Mouse (Mus musculus): ENCODE measurements around the gene Gm10638. TPM values are rescaled to one million over a fixed set of nuclear protein-coding genes. Genes with fewer than 3 reads are reported as not detected.

Gm10638 gene
- polyA plus RNA-seq, 1 experiment from 2014 or later = 4.3 TPM

DNA sequence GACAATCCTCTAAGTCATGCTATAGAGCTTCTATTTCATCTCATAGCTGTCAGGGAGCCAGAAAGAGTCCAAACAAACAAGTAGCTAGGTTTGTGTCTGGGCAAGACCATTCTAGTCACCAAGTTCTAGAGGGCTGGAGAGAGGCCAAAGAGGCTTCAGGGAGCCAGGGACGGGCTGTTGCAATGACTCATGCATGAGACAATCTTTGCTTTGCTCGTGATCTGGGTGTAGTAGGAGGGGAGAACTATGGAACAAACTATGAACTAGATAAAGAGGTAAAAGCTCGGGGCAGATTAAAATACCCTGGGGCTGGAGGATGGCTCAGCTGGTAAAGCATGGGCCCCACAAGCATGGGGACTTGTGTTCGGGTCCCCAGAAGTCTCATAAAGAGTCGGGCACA is 23.0 kb downstream of the Gm10638 start:
- Histone ChIP-seq H3K36me3 (replicated peaks) (no peaks in the 10 kb centered on the region), H3K9me3 (no peaks in the 10 kb centered on the region), H3K4me3 (no peak overlapping the region), H3K27ac (no peak overlapping the region), H3K4me1 (no peaks in the 10 kb centered on the region), H3K27me3 (ENCODE audit: poor library complexity, severe bottlenecking) (no peaks in the 10 kb centered on the region)
- DNase-seq (ENCODE audit: extremely low spot score, low spot score) = no peak
- WGBS = 86% methylated on average over 5 of the region's 5 CpGs

DNA sequence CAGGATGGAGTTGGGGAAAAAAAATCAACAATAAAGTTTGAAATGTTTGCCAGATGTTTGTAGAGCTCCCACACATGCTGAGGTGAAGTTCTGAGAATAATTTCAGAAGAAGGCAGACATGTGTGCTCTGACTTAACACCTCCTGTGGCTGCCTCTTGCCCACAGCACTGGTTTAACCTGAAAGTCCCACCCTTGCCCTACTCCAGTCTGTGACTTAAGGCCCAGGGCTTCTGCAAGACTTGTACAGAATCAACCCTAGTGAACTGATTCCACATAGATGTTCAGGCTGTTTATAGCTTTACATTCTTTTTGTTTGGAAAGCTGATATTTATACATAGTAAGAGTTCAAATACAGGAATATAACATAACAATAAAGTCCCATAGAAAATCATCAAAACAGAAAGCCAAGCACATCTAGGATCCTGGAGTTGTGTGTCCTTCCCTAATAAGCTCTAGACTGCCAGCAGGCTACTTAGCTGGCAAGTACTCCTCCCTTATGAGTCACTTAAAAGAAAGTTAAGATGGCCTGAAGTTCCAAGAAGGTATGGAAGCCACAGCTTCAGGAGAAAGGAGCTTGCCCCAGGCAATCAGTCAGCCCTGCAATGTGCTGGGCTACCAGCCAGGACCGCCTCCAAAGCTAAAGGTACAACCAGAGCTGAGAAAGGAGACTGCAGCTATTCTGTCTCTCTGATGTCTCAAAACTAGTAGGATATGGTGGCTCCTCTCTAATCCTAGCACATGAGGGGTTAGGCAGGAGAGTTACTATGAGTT is 24.6 kb downstream of the Gm10638 start:
- Histone ChIP-seq H3K27me3 (ENCODE audit: poor library complexity, severe bottlenecking) (no peaks in the 10 kb centered on the region), H3K4me3 (no peak overlapping the region), H3K4me1 (no peaks in the 10 kb centered on the region), H3K36me3 (replicated peaks) (no peaks in the 10 kb centered on the region), H3K27ac (no peak overlapping the region), H3K9me3 (no peaks in the 10 kb centered on the region)
- no peak for DNase-seq (ENCODE audit: extremely low spot score, low spot score)
- 70% methylated on average over 1 of the region's 1 CpGs for WGBS

DNA sequence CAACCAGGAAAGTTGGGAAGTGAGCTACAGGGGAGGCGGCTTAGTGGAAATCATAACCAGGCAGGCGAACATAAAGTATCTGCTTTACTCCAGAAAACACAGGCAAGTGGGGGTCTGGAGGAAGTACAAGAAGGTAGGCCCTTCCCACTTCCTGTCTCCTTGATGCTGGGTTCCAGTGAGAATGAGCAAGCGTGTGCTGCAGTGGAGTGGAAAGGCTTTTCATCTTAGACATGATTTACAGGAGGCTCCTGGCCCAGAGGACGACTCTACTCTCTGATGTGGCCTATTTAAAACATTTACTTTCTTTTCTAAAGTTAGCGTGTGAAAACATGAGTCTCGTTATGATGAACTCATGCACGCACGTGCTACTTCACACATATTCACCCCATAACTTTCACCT is 33.7 kb downstream of the Gm10638 start:
- no peak for DNase-seq (ENCODE audit: extremely low spot score, low spot score)
- H3K9me3 ChIP-seq = no peaks in the 10 kb centered on the region
- no peaks in the 10 kb centered on the region for H3K36me3 ChIP-seq (replicated peaks)
- WGBS = 90% methylated on average over 8 of the region's 8 CpGs
- no peak overlapping the region for H3K27ac ChIP-seq
- H3K27me3 ChIP-seq (ENCODE audit: poor library complexity, severe bottlenecking) = no peaks in the 10 kb centered on the region
- H3K4me1 ChIP-seq = no peaks in the 10 kb centered on the region
- no peak overlapping the region for H3K4me3 ChIP-seq

DNA sequence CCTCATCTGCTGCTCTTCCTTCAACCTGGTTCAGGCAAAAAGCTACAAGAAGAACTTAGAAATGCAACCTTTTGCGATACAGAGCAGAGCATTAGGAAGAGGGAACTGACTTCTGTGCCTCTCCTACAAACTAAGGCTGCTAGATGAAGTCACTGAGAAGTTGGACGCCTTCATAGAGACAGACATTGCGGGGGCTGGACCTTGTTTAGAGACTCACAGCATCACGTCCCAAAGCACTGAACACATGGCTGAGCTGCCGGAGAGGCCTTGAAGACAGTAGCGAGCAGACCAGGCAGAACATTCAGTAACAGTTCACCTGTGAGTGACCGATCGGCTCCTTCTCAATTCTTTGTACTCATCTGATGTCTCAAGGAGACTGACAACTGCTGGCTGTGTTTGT is 35.6 kb downstream of the Gm10638 start:
- Histone ChIP-seq H3K27ac (no peak overlapping the region), H3K27me3 (ENCODE audit: poor library complexity, severe bottlenecking) (no peaks in the 10 kb centered on the region), H3K9me3 (no peaks in the 10 kb centered on the region), H3K36me3 (replicated peaks) (no peaks in the 10 kb centered on the region), H3K4me3 (no peak overlapping the region), H3K4me1 (no peaks in the 10 kb centered on the region)
- 90% methylated on average over 8 of the region's 8 CpGs for WGBS
- no peak for DNase-seq (ENCODE audit: extremely low spot score, low spot score)

DNA sequence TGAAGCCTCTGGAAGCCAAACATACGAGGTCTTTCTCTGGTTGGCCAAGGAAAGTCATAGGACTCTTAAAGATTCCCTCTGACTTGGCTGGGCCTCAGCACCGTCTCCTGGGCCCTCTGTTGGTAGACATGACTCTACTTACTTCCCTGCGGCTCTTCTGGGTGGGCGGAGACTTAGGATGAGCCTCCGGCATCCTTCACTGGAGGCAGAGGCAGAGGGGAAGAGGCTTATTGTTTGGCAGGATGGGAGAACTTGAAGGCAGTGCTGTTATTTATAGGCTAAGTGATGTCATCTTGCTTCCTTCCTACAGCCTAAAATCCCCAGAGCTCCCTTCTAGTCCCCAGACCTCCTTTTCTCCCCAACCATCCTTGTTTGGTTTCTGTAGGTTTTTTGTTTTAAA is 41.0 kb downstream of the Gm10638 start:
- 56% methylated on average over 5 of the region's 5 CpGs for WGBS

DNA sequence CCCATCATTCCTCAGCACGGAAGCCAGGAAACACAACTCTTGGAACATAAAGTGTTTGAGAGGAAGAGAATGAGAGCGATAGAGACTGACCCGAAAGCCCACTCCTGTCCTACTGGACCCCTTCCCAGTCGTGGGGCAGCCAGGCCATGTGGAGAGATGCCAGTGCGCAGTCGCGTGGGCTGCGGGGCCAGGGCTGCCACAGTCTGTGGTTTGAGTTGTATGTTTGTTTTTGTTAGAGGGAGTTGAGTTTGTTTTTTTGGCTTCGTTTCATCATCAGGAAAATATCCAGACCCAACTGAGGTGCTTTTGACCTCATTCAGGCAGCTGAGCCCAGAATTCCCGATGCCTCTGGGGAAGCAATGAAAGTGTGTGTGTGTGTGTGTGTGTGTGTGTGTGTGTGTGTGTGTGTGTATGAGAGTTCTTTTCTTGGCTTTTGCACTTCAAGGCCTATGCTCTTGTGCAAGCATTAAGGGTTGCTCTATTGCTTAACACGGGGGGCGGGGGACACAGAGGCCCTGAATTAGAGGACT is 42.5 kb downstream of the Gm10638 start:
- DNase-seq (ENCODE audit: extremely low spot score, low spot score) = no peak
- peaks cover 8% of the 10 kb centered on the region for H3K4me1 ChIP-seq
- H3K4me3 ChIP-seq = no peak overlapping the region
- WGBS = 89% methylated on average over 12 of the region's 12 CpGs
- H3K36me3 ChIP-seq (replicated peaks) = no peaks in the 10 kb centered on the region
- H3K9me3 ChIP-seq = no peaks in the 10 kb centered on the region
- H3K27ac ChIP-seq = no peak overlapping the region
- H3K27me3 ChIP-seq (ENCODE audit: poor library complexity, severe bottlenecking) = no peaks in the 10 kb centered on the region

More for the DNA sequence above, 41.0 kb downstream of the Gm10638 start:
- H3K9me3 ChIP-seq = no peaks in the 10 kb centered on the region
- no peak for DNase-seq (ENCODE audit: extremely low spot score, low spot score)
- peaks cover 8% of the 10 kb centered on the region for H3K4me1 ChIP-seq
- H3K27me3 ChIP-seq (ENCODE audit: poor library complexity, severe bottlenecking) = no peaks in the 10 kb centered on the region
- no peak overlapping the region for H3K27ac ChIP-seq
- no peaks in the 10 kb centered on the region for H3K36me3 ChIP-seq (replicated peaks)
- H3K4me3 ChIP-seq = no peak overlapping the region

DNA sequence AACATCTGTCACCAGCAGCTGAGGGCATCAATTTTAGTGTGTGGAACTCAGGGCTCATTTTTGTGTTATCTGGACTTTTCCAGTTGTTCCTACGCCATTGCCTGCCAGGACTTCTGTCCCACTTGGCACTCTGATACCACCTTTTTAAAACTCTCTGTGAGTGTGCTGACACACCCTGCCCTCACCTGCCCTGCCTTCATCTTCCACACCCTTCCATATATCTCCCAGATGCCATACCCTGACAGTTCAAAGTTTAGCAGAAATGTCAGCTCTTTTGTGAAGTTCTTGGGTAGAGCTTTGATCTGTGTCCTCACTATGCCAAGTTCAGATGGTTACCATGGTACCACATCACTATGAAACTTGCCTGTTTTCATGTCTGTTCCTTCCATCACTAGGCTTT is 44.1 kb downstream of the Gm10638 start:
- Histone ChIP-seq H3K9me3 (no peaks in the 10 kb centered on the region), H3K27ac (no peak overlapping the region), H3K4me3 (no peak overlapping the region), H3K36me3 (replicated peaks) (no peaks in the 10 kb centered on the region), H3K27me3 (ENCODE audit: poor library complexity, severe bottlenecking) (no peaks in the 10 kb centered on the region), H3K4me1 (peaks cover 8% of the 10 kb centered on the region)
- WGBS = 89% methylated on average over 1 of the region's 1 CpGs
- no peak for DNase-seq (ENCODE audit: extremely low spot score, low spot score)

DNA sequence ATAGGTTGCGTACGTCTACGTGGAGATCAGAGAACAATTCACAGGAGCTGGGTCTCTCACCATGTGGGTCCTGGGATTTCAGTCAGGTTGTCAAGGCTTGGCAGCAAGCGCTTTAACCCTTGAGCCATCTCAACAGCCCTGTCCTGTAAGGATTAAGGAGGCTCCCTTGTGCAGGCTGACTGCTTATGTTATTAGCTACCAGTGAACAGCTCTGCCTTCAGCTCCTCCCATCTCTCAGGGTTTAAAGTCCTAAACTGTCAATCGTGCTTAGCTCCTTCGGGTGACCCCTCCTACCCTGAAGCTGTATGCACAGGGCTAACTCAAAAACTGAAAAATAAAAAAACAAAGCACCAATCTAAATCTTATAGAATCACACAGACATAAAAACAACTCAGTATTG is 46.0 kb downstream of the Gm10638 start:
- no peaks in the 10 kb centered on the region for H3K36me3 ChIP-seq (replicated peaks)
- H3K4me1 ChIP-seq = peaks cover 10% of the 10 kb centered on the region
- no peak overlapping the region for H3K27ac ChIP-seq
- WGBS = 79% methylated on average over 6 of the region's 6 CpGs
- H3K4me3 ChIP-seq = no peak overlapping the region
- no peaks in the 10 kb centered on the region for H3K9me3 ChIP-seq
- no peak for DNase-seq (ENCODE audit: extremely low spot score, low spot score)
- no peaks in the 10 kb centered on the region for H3K27me3 ChIP-seq (ENCODE audit: poor library complexity, severe bottlenecking)

DNA sequence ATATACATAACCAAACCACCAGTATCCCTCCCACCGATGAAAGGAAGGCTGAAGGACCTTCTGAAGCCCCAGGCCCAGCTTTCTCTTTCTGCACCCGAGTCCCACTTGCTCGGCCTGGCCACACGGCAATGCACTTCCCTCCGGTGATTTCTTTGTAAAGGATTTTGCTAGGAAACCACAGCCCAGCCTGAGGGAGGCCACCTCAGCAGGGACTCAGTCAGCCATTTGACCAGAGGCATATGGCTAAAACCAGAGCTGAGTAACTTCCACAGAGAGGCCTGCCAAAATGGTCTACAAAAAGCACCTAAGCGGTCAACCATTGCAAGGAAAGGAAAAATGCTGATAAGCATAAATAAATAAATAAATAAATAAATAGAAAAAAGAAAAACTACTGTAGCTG is 49.2 kb downstream of the Gm10638 start:
- DNase-seq (ENCODE audit: extremely low spot score, low spot score) = no peak
- 58% methylated on average over 6 of the region's 6 CpGs for WGBS

More for the DNA sequence above, 49.2 kb downstream of the Gm10638 start:
- Histone ChIP-seq H3K36me3 (replicated peaks) (no peaks in the 10 kb centered on the region), H3K4me3 (no peak overlapping the region), H3K9me3 (no peaks in the 10 kb centered on the region), H3K27me3 (ENCODE audit: poor library complexity, severe bottlenecking) (no peaks in the 10 kb centered on the region), H3K4me1 (peaks cover 14% of the 10 kb centered on the region), H3K27ac (no peak overlapping the region)

Other genes with a start within 250 kb of the Gm10638 start
- not detected in 2 replicates for gene Abcc12, start 165.0 kb upstream of the Gm10638 start, polyA plus RNA-seq (2016; fragmentation: Nextera tagmentation; extraction: Ambion mirVana)
- gene Lonp2, start 121.7 kb upstream of the Gm10638 start, polyA plus RNA-seq (2016; fragmentation: Nextera tagmentation; extraction: Ambion mirVana) = 48.7 and 50.1 TPM in 2 replicates
- 50.9 and 54.3 TPM in 2 replicates for gene Siah1a, start 235 bp downstream of the Gm10638 start, polyA plus RNA-seq (2016; fragmentation: Nextera tagmentation; extraction: Ambion mirVana)
- gene N4bp1, start 139.6 kb downstream of the Gm10638 start, polyA plus RNA-seq (2016; fragmentation: Nextera tagmentation; extraction: Ambion mirVana) = 9.5 and 10.6 TPM in 2 replicates

Data from forebrain, embryonic 10.5 days (tissue).